Mouse (Mus musculus) liver, postnatal 0 days (tissue): ENCODE measurements at regions not wholly inside any gene's neighbourhood (a gene's known extent, or its start where the extent isn't known, plus 50 kb on each side); places are given as distances from the start of the nearest gene placed in this dataset.

Source experiments
- CTCF ChIP-seq: sonication (generic); IDR thresholded peaks from 2 replicates; pipeline ENCODE4 v1.5.1; 2016; ENCODE audit warnings: antibody characterized with exemption, low read depth
- EP300 ChIP-seq: IDR thresholded peaks from 2 replicates; pipeline ENCODE4 v1.6.1; 2016; ENCODE audit warnings: antibody characterized with exemption, low read depth, mild to moderate bottlenecking

DNA sequence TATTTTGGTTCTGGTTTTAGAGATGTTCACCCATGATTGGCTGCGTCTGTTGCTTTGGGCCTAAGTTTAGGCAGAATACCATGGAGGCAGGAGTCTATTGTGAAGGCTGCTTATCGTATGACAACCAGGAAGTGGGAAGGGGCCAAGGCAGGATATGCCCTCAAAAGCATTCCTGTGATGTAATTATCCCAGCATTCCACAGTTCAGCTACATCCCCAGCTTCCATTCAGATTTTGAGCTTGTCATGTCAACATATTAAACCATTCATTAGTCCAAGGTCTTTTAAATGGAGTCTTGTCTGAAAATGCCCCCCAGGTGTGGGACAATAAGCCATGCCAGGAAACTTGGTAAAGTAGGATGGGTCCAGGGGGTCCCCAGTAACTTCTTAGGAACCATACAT, 79.3 kb upstream of the Ralgps2 start:
- TF ChIP-seq CTCF = no peak
- TF ChIP-seq EP300 = no peak
